Mouse (Mus musculus) kidney, adult 8-10 months (tissue): Measurements from ENCODE around the gene Hist1h3f.
"Not testable (repeated sequence)": the region's sequence is repeated elsewhere in the genome, so short reads cannot be mapped to it uniquely, and the experiment has no call there.

Source experiments
- DNase-seq, 2 experiments: peaks; one replicate each; pipeline ENCODE4 v3.0.0; 2022

The Hist1h3f gene

DNA sequence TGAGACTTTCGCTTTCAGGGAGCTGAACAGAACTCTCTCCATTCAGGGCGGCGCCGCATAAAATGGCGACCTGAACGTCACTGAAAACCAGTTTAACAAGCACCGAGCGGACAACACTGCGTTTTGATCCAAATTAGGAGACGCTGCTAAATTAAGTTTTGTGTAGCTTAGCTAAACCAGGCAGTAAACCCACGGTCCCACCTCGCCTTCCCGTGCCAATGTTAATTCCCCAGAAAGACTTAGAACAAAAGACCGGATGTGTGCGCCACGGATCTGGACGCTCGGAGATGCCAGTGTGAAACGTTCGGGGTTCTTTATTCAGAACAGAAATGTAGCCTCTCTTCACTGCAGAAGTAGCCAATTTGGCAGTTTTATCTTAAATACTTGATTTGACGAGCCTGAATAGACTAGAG lies 41.2 kb downstream of the Hist1h3f start:
- DNase-seq: peak; percentile 54 to 60

DNA sequence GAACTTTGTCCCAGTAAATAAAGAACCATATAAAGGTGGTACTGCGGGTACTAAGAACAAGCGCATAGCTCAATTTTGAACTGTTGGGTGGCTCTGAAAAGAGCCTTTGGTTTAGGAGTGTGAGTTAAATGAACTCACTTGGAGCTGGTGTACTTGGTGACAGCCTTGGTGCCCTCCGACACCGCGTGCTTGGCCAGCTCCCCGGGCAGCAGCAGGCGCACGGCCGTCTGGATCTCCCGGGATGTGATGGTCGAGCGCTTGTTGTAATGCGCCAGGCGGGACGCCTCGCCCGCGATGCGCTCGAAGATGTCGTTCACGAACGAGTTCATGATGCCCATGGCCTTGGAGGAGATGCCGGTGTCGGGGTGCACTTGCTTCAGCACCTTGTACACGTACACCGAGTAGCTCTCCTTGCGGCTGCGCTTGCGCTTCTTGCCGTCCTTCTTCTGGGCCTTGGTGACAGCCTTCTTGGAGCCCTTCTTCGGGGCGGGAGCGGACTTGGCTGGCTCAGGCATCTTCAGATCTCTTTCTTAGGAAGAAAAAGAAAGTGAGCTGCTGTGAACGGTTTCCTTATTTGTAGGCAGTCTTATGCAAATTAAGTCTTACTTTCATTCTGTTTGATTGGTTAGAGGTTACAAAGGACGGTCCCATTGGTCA lies 41.7 kb downstream of the Hist1h3f start:
- peak; percentile 46 to 79 for DNase-seq

DNA sequence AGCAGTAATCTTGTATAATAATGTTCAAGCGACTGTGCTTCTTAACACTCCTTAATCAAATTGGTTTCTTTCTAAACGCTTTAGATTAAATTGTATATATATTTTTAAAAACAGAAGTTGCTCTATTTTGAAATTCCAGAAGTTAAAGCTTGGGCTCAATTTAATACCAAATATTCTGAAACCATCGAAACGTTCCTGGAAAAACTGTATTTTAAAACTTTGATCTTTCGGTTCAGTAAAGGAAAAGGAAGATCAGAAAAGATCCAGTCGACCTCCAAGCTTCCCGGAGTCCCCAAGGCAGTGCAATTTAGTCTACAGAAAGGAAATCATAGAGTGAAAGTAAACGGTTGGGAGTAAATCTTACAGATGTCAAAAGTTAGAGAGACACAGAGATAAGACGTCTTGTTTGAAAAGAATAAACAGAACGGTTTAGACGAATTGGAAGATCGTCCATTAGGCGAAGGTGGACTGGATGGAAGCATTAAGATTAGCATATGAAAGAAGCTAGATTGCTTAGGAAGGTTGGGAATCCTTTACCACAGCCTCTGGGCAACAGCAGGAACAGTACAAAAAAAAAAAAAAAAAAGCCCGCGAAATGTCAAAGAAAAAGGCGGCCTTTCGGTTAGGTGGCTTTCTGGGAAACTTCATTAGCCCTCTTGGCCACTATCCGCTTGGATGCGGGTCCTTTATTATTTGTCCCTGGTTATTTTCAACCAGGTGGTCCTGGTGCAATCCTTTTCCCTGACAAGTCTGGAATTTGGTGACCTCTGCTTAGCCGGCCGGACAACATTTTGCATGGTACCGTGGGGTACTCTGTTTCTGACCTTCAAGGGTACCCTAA lies 42.5 kb downstream of the Hist1h3f start:
- no peak for DNase-seq

DNA sequence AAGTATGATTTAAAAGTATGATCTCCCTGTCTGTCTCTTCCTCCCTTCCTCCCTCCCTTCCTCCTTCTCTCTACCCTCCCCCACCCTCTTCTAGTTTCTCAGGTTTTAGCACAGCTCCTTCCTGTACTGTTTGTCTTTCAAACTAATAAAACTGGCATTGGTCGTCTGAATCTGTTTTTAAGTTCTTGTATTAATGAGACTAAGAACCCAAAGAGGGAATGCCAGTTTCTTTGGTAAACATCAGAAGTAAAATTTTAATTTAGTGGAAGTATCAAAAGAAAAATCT lies 43.0 kb downstream of the Hist1h3f start:
- no peak for DNase-seq

- no peak for DNase-seq
Measured at GRCm38 (mm10) chr13:23591206-23591605, 47.4 kb downstream of the Hist1h3f start.

DNA sequence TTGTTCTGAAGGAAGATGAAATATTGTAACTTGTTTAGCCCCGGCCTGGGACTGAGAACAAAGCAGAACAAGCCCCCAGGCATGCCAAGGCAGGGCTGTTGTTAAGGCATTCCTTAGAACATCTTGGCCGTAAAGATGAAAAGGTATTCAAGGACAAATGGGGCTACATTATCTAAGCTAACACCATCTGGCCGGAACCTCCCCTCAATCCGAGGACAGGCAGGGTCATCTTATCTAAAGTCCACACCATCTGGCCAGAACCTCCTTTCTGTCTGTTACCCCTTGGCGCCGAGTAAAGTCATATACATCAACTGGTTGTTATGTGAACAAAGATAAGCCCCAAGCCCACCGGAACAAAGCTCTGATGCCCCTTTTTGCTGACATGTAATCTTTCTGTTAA lies 48.0 kb downstream of the Hist1h3f start:
- DNase-seq: not testable (repeated sequence)

DNA sequence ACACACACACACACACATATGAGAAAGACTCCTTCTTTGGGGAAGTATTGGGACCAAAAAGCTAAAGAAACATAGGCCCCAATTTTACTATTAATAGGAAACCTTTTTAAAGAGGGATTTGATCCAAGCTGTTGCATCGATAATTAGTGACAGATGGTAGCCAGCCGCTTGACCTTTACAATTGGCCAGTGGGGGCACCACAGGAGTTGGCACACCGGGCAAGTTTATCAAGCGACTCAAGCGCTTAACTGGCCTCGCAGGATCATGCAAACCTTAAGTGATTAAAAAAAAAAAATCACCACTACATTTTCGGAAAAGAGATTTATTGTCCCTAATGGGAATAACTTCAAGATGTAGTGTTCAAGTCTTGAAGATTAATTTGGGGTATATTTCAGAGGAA lies 48.8 kb downstream of the Hist1h3f start:
- no peak for DNase-seq

DNA sequence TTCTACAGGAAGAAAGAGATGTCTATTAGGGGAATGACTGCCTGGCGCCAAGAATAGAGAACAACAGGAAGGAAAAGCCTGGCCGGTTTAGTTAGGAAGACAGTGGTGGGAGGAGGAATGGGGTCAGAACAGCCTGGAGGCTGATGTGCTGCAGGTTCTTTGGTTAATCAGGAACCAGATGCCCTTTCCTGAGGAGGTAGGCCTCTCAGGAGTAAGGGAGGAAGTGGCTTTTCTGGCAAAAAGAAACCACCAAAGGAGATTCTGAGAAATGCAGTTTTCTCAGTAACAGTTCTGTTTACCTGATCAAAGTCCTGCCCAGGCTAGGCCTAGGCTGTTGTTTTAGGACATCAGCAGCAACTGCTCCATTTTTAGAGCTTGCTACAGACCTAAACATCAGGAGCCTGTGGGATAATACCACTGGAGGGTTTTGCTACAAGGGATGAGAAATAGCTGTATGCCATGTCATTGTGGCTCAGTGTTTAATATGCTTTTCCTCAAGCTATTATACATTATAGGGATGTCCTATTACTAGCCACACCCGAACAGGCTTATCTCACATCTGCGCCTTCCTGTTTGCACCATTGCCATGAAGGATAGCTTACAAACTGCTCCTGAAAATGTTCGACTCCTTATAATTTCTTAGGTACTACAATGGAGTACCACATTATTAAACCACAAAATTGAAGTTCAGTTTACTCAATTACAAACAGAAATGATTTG lies 49.4 kb downstream of the Hist1h3f start:
- DNase-seq: peak in 1 of 2 experiments; percentile 29
